Mouse (Mus musculus): ENCODE data around the gene Ifna16.

- no peak for TF ChIP-seq CTCF (IDR thresholded peaks at IDR 0.05; ENCODE audit: low read depth)
- no peak for TF ChIP-seq EP300 (IDR thresholded peaks at IDR 0.05; ENCODE audit: low read depth)
Observed at GRCm38 (mm10) chr4:88699301-88699700, 22.6 kb upstream of the Ifna16 start.
